Mouse (Mus musculus) kidney, postnatal 0 days (tissue): ENCODE data around the gene Otol1. TPM values are rescaled to one million over a fixed set of nuclear protein-coding genes. Genes with fewer than 3 reads are reported as not detected.

ENCODE experiments used
- ATAC-seq: fragments of 200-750 bp; cut with Nextera tagmentation; replicated peaks from 2 replicates; pipeline ENCODE4 v1.8.0; 2017; ENCODE audit warnings: low read depth, moderate number of reproducible peaks, moderate TSS enrichment, moderate library complexity; ENCODE audit not compliant: low FRiP score
- DNase-seq: peaks from one replicate; pipeline ENCODE4 v3.0.0-alpha.2; 2016; ENCODE audit warnings: low spot score
- H3K27ac ChIP-seq: fragments of 300-500 bp; sonication (generic); 2 replicates; pipeline ENCODE4 v1.5.1; 2014; ENCODE audit warnings: mild to moderate bottlenecking
- H3K27me3 ChIP-seq: fragments of 300-500 bp; sonication (generic); 2 replicates; pipeline ENCODE4 v1.6.1; 2014; ENCODE audit warnings: low read length, mixed read lengths; ENCODE audit not compliant: insufficient read depth
- H3K36me3 ChIP-seq: fragments of 300-500 bp; sonication (generic); 2 replicates; pipeline ENCODE4 v1.6.1; 2014; ENCODE audit warnings: low read length, mixed read lengths; ENCODE audit not compliant: insufficient read depth
- H3K4me1 ChIP-seq: fragments of 300-500 bp; sonication (generic); replicated peaks from 2 replicates; pipeline ENCODE4 v1.6.1; 2014; ENCODE audit warnings: antibody characterized with exemption, low read length, mixed read lengths; ENCODE audit not compliant: insufficient read depth
- H3K4me2 ChIP-seq: fragments of 300-500 bp; sonication (generic); 2 replicates; pipeline ENCODE4 v1.6.1; 2014; ENCODE audit warnings: mild to moderate bottlenecking, low read length, moderate library complexity, mixed read lengths
- H3K4me3 ChIP-seq: fragments of 300-500 bp; sonication (generic); replicated peaks from 2 replicates; pipeline ENCODE4 v1.5.1; 2014; ENCODE audit warnings: low read depth, low read length
- H3K9ac ChIP-seq: fragments of 300-500 bp; sonication (generic); 2 replicates; pipeline ENCODE4 v1.6.1; 2014; ENCODE audit warnings: low read depth, low read length
- H3K9me3 ChIP-seq: fragments of 300-500 bp; sonication (generic); replicated peaks from 2 replicates; pipeline ENCODE4 v1.6.1; 2016; ENCODE audit warnings: low read length, inconsistent platforms, mixed read lengths
- CTCF ChIP-seq: IDR thresholded peaks from 2 replicates; pipeline ENCODE4 v1.5.1; 2016; ENCODE audit warnings: antibody characterized with exemption, low read depth, mild to moderate bottlenecking, moderate library complexity
- whole genome bisulfite sequencing: fragments of 180-500 bp; shearing (Covaris S2); extraction: QIAGEN DNeasy Blood & Tissue Kit; methylation state at CpG from one replicate; pipeline ENCODE4 v1.1.7; 2014; 5-methylcytosine and 5-hydroxymethylcytosine counted together
- polyA plus RNA-seq: library from polyadenylated mRNA; unstranded; fragments of >200 nt; fragmentation: Nextera tagmentation; extraction: Ambion mirVana; gene quantifications from 2 replicates; pipeline ENCODE4 v1.2.1, GENCODE M21; 2015

Gene Otol1
- polyA plus RNA-seq: not detected in 2 replicates

DNA sequence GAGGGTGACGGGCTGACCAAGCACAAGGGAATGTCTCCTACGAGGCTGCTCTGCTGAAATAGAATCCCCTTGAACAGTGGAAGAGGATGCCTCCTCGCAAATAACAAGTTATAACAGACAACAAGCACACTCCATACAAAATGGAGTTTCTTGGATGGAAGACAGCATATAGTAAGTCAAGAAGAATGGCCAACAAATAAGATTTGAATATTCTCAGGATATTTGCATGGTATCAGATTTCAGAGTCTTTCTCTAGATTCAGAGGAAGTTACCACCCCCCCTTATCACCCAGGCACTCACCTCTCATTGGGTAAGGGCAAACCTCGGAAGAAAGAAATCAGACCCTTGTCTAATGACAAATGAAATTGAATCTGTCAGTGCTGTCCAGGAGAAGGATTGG, at the start of gene Otol1:
TSS of gene Otol1 (plus strand) at position 301 of the 400 bp plus-strand sequence.
- no peak for ATAC-seq
- H3K9me3 ChIP-seq: no peaks in the 10 kb centered on the region
- DNase-seq: no peak
- H3K4me1 ChIP-seq: no peaks in the 10 kb centered on the region
- H3K4me2 ChIP-seq: no peak within 1 kb of the TSS
- H3K9ac ChIP-seq: no peak within 1 kb of the TSS
- no peaks in the 10 kb centered on the region for H3K27me3 ChIP-seq
- no peak within 1 kb of the TSS for H3K4me3 ChIP-seq
- H3K36me3 ChIP-seq: no peaks in the 10 kb centered on the region
- WGBS: 57% methylated on average over 4 of the region's 4 CpGs
- H3K27ac ChIP-seq: no peak within 1 kb of the TSS
- TF ChIP-seq CTCF: no peak

DNA sequence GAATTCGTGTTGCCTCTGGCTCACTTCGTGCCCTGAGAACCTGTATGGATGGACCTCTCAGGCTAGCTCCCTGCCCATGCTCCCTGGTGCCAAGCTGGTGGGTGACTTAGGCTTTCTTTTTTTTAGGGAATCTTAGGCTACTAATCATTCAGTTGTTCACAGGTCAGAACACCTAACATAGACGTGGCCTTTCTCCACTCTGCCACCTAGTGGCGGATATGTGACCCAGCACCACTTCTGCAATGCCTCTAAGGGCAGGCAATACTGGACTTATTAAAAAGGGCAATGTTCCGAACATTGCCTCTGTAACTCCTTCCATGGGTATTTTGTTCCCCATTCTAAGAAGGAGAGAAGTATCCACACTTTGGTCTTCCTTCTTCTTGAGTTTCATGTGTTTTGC, 45.2 kb upstream of the Otol1 start:
- Histone ChIP-seq H3K27ac (no peak overlapping the region), H3K36me3 (no peaks in the 10 kb centered on the region), H3K4me3 (no peak overlapping the region), H3K4me1 (no peaks in the 10 kb centered on the region), H3K4me2 (no peak overlapping the region), H3K9me3 (no peaks in the 10 kb centered on the region), H3K9ac (no peak overlapping the region), H3K27me3 (no peaks in the 10 kb centered on the region)
- 64% methylated on average over 5 of the region's 5 CpGs for WGBS
- ATAC-seq (no peak), DNase-seq (peak; percentile 45)
- TF ChIP-seq CTCF: peak; percentile 66

DNA sequence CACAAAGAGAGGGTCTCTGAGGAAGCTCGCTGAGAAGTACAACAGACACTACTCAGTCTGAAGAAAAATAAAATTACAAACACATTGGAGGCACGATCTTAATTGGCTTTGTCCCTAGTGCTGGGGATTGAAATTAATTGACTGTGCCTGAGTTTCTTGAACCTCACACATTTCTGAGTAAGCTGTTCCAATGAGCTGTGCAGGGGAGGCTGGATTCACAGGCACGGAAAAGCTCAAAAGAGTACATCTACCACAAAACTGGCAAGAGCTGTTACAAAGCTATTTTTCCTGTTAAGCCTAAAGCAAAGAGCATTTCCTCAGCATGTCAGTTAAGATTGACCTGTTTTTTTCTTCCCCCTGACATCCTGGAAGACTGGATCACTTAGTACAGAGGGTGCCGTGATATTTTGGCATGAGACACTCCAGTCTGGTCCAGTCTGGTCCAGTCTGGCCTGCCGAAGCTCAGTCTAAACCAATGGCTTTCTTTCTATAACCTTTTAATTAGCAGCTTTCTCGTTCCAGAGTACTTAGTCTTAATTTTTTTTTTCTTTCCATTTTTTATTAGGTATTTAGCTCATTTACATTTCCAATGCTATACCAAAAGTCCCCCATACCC, 35.8 kb upstream of the Otol1 start:
- Histone ChIP-seq H3K4me1 (no peaks in the 10 kb centered on the region), H3K4me2 (no peak overlapping the region), H3K27me3 (no peaks in the 10 kb centered on the region), H3K9ac (no peak overlapping the region), H3K9me3 (no peaks in the 10 kb centered on the region), H3K27ac (no peak overlapping the region), H3K36me3 (no peaks in the 10 kb centered on the region), H3K4me3 (no peak overlapping the region)
- TF ChIP-seq CTCF: no peak
- WGBS: 50% methylated on average over 6 of the region's 6 CpGs
- DNase-seq (no peak), ATAC-seq (no peak)

DNA sequence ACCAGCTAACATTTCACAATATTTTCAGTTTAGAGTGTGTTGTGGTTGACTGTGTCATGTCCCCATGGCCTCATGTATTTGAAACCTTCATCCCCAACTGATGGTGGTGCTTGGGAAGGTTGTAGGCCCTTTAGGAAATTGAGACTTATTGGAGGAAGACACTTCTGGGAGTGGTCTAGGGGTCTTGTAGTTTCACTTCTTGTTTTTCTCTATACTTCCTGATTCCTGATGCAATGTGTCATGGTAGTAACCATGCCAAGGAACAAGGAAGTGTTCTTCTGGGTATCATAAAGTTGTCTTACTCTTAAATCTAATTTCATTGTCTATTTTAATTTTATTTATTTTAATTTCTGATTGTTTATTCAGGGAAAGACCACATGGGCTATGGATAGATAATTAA, 29.3 kb upstream of the Otol1 start:
- TF ChIP-seq CTCF: no peak
- no peak for DNase-seq

DNA sequence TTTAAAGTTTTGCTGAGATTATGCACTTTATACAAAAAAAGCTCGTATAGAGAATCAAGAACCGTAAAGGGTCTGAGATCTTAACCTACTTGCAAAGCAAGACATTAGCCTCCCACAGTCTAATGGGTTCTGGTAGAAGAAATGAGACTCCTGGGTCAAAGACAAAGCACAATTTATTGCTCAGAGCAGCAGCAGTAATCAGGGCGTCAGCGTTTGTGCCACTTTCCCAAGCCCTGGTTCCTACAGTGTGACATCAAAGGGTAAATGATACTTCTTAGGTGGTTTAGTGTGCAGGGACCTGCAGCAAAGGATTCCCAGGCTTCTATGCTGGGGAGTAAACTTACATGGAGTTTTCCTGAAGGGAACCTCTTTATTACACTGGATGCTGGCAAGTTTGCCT, 13.6 kb upstream of the Otol1 start:
- Histone ChIP-seq H3K9me3 (no peaks in the 10 kb centered on the region), H3K4me3 (no peak overlapping the region), H3K27ac (no peak overlapping the region), H3K27me3 (no peaks in the 10 kb centered on the region), H3K4me1 (no peaks in the 10 kb centered on the region), H3K4me2 (no peak overlapping the region), H3K36me3 (no peaks in the 10 kb centered on the region), H3K9ac (no peak overlapping the region)
- ATAC-seq (no peak), DNase-seq (peak; percentile 75)
- no peak for TF ChIP-seq CTCF
- WGBS: 4% methylated on average over 4 of the region's 4 CpGs

More for the DNA sequence above, 29.3 kb upstream of the Otol1 start:
- Histone ChIP-seq H3K36me3 (no peaks in the 10 kb centered on the region), H3K4me3 (no peak overlapping the region), H3K4me1 (no peaks in the 10 kb centered on the region), H3K27me3 (no peaks in the 10 kb centered on the region), H3K9me3 (no peaks in the 10 kb centered on the region), H3K4me2 (no peak overlapping the region), H3K27ac (no peak overlapping the region), H3K9ac (no peak overlapping the region)
- no peak for ATAC-seq

DNA sequence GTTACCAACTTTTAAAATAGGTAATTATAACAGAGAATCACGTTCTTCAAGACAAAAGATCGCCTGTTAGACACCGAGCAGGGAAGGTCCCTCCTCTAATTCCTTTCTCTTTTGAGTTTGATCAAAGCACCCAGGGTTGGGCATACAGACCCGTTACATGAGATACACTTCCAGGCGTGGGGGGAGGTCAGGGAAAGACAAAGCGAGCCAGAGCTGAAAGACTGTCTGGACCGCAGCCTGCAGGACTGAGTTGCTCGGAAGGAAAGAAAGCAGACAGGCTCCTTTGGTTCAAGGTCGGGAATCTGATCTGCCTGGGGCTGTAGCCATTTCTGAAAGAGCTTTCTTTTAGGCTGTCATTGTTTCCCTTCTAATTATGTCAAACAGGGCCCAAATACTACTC, 5.9 kb upstream of the Otol1 start:
- no peak overlapping the region for H3K9ac ChIP-seq
- H3K4me3 ChIP-seq: no peak overlapping the region
- H3K27ac ChIP-seq: no peak overlapping the region
- TF ChIP-seq CTCF: no peak
- no peaks in the 10 kb centered on the region for H3K36me3 ChIP-seq
- WGBS: 25% methylated on average over 9 of the region's 9 CpGs
- ATAC-seq: no peak
- H3K4me2 ChIP-seq: no peak overlapping the region
- peak; percentile 46 for DNase-seq
- H3K4me1 ChIP-seq: no peaks in the 10 kb centered on the region
- no peaks in the 10 kb centered on the region for H3K9me3 ChIP-seq
- no peaks in the 10 kb centered on the region for H3K27me3 ChIP-seq
